Mouse (Mus musculus): ENCODE measurements around the gene Acad12. TPM values are rescaled to one million over a fixed set of nuclear protein-coding genes. Genes with fewer than 3 reads are reported as not detected.
"Not testable (repeated sequence)": the region's sequence is repeated elsewhere in the genome, so short reads cannot be mapped to it uniquely, and the experiment has no call there.

Gene Acad12
- polyA plus RNA-seq, 1 experiment from 2014 or later, result 1.6 TPM

- no peak overlapping the region for H3K9ac ChIP-seq
- no peak overlapping the region for H3K27ac ChIP-seq (replicated peaks)
Observed at GRCm38 (mm10) chr5:121649134-121649533, 30.4 kb upstream of the Acad12 start.

GRCm38 (mm10) chr5:121639601-121640000 lies 20.9 kb upstream of the Acad12 start:
- Histone ChIP-seq H3K4me2 (no peak overlapping the region), H3K4me1 (replicated peaks) (no peaks in the 10 kb centered on the region)
- no peak for ATAC-seq (ENCODE audit: low read depth)

More at GRCm38 (mm10) chr5:121649134-121649533, 30.4 kb upstream of the Acad12 start:
- no peak overlapping the region for H3K4me3 ChIP-seq
- no peak for ATAC-seq (ENCODE audit: low read depth)
- no peak overlapping the region for H3K4me2 ChIP-seq
- H3K27me3 ChIP-seq, result no peaks in the 10 kb centered on the region
- no peaks in the 10 kb centered on the region for H3K36me3 ChIP-seq
- no peaks in the 10 kb centered on the region for H3K4me1 ChIP-seq (replicated peaks)
- no peaks in the 10 kb centered on the region for H3K9me3 ChIP-seq
- 82% methylated on average over 7 of the region's 7 CpGs for WGBS

GRCm38 (mm10) chr5:121637296-121637695 lies 18.6 kb upstream of the Acad12 start:
- Histone ChIP-seq H3K9ac (no peak overlapping the region), H3K9me3 (no peaks in the 10 kb centered on the region), H3K4me2 (no peak overlapping the region), H3K4me1 (replicated peaks) (no peaks in the 10 kb centered on the region), H3K36me3 (no peaks in the 10 kb centered on the region), H3K4me3 (no peak overlapping the region), H3K27me3 (no peaks in the 10 kb centered on the region), H3K27ac (replicated peaks) (no peak overlapping the region)
- ATAC-seq (ENCODE audit: low read depth), result no peak
- 86% methylated on average over 6 of the region's 6 CpGs for WGBS

More at GRCm38 (mm10) chr5:121639601-121640000, 20.9 kb upstream of the Acad12 start:
- H3K9me3 ChIP-seq, result no peaks in the 10 kb centered on the region
- no peak overlapping the region for H3K4me3 ChIP-seq
- no peak overlapping the region for H3K27ac ChIP-seq (replicated peaks)
- H3K9ac ChIP-seq, result no peak overlapping the region
- H3K36me3 ChIP-seq, result no peaks in the 10 kb centered on the region
- WGBS, result 92% methylated on average over 9 of the region's 9 CpGs
- H3K27me3 ChIP-seq, result no peaks in the 10 kb centered on the region

GRCm38 (mm10) chr5:121634668-121635067 lies 15.9 kb upstream of the Acad12 start:
- 87% methylated on average over 5 of the region's 5 CpGs for WGBS
- no peaks in the 10 kb centered on the region for H3K27me3 ChIP-seq
- no peak overlapping the region for H3K4me3 ChIP-seq
- no peak overlapping the region for H3K27ac ChIP-seq (replicated peaks)
- H3K4me1 ChIP-seq (replicated peaks), result no peaks in the 10 kb centered on the region
- ATAC-seq (ENCODE audit: low read depth), result no peak
- H3K9me3 ChIP-seq, result no peaks in the 10 kb centered on the region
- no peak overlapping the region for H3K9ac ChIP-seq
- H3K36me3 ChIP-seq, result no peaks in the 10 kb centered on the region
- H3K4me2 ChIP-seq, result no peak overlapping the region

GRCm38 (mm10) chr5:121632804-121633203 lies 14.1 kb upstream of the Acad12 start:
- H3K4me3 ChIP-seq, result no peak overlapping the region
- H3K27me3 ChIP-seq, result no peaks in the 10 kb centered on the region
- H3K36me3 ChIP-seq, result no peaks in the 10 kb centered on the region
- no peak overlapping the region for H3K27ac ChIP-seq (replicated peaks)
- H3K4me2 ChIP-seq, result no peak overlapping the region
- no peaks in the 10 kb centered on the region for H3K4me1 ChIP-seq (replicated peaks)
- WGBS, result 47% methylated on average over 3 of the region's 3 CpGs
- H3K9me3 ChIP-seq, result no peaks in the 10 kb centered on the region
- ATAC-seq (ENCODE audit: low read depth), result no peak
- H3K9ac ChIP-seq, result no peak overlapping the region

GRCm38 (mm10) chr5:121631106-121631647 lies 12.4 kb upstream of the Acad12 start:
- H3K27me3 ChIP-seq; H3K4me1 ChIP-seq (replicated peaks); H3K27ac ChIP-seq (replicated peaks); H3K36me3 ChIP-seq; ATAC-seq (ENCODE audit: low read depth); H3K9ac ChIP-seq; H3K4me2 ChIP-seq; H3K4me3 ChIP-seq; H3K9me3 ChIP-seq: not testable (repeated sequence)
- 58% methylated on average over 8 of the region's 9 CpGs for WGBS

GRCm38 (mm10) chr5:121627871-121628270 lies 9.1 kb upstream of the Acad12 start:
- Histone ChIP-seq H3K4me3 (no peak overlapping the region), H3K27ac (replicated peaks) (no peak overlapping the region), H3K27me3 (no peaks in the 10 kb centered on the region), H3K4me1 (replicated peaks) (no peaks in the 10 kb centered on the region), H3K36me3 (no peaks in the 10 kb centered on the region), H3K9me3 (no peaks in the 10 kb centered on the region), H3K4me2 (no peak overlapping the region), H3K9ac (no peak overlapping the region)
- WGBS, result 0% methylated on average over 1 of the region's 1 CpGs
- no peak for ATAC-seq (ENCODE audit: low read depth)

GRCm38 (mm10) chr5:121623241-121623640 lies 4.5 kb upstream of the Acad12 start:
- Histone ChIP-seq H3K9me3 (no peaks in the 10 kb centered on the region), H3K27ac (replicated peaks) (no peak overlapping the region), H3K4me1 (replicated peaks) (peaks cover 14% of the 10 kb centered on the region), H3K4me3 (no peak overlapping the region), H3K27me3 (no peaks in the 10 kb centered on the region), H3K36me3 (no peaks in the 10 kb centered on the region), H3K9ac (no peak overlapping the region), H3K4me2 (no peak overlapping the region)
- ATAC-seq (ENCODE audit: low read depth), result no peak
- WGBS, result 82% methylated on average over 3 of the region's 3 CpGs

- H3K9me3 ChIP-seq, result no peaks in the 10 kb centered on the region
- no peak overlapping the region for H3K4me3 ChIP-seq
- no peak overlapping the region for H3K9ac ChIP-seq
- peaks cover 18% of the 10 kb centered on the region for H3K4me1 ChIP-seq (replicated peaks)
- no peak overlapping the region for H3K27ac ChIP-seq (replicated peaks)
- no peak for ATAC-seq (ENCODE audit: low read depth)
- no peaks in the 10 kb centered on the region for H3K27me3 ChIP-seq
- no peaks in the 10 kb centered on the region for H3K36me3 ChIP-seq
- 94% methylated on average over 5 of the region's 5 CpGs for WGBS
- H3K4me2 ChIP-seq, result no peak overlapping the region
Observed at GRCm38 (mm10) chr5:121621102-121621501, 2.4 kb upstream of the Acad12 start.

- WGBS, result 86% methylated on average over 3 of the region's 3 CpGs
- not testable (repeated sequence) for H3K4me2 ChIP-seq; H3K9me3 ChIP-seq; H3K27me3 ChIP-seq; H3K27ac ChIP-seq (replicated peaks); ATAC-seq (ENCODE audit: low read depth); H3K9ac ChIP-seq; H3K4me3 ChIP-seq; H3K36me3 ChIP-seq
- peaks cover 12% of the 10 kb centered on the region for H3K4me1 ChIP-seq (replicated peaks)
Observed at GRCm38 (mm10) chr5:121614921-121615320, 3.8 kb downstream of the Acad12 start.

- H3K4me2 ChIP-seq, result no peak overlapping the region
- ATAC-seq (ENCODE audit: low read depth), result no peak
- no peaks in the 10 kb centered on the region for H3K36me3 ChIP-seq
- H3K27ac ChIP-seq (replicated peaks), result no peak overlapping the region
- H3K27me3 ChIP-seq, result no peaks in the 10 kb centered on the region
- no peak overlapping the region for H3K4me3 ChIP-seq
- H3K9me3 ChIP-seq, result no peaks in the 10 kb centered on the region
- 75% methylated on average over 6 of the region's 6 CpGs for WGBS
- H3K4me1 ChIP-seq (replicated peaks), result no peaks in the 10 kb centered on the region
- no peak overlapping the region for H3K9ac ChIP-seq
Observed at GRCm38 (mm10) chr5:121612036-121612435, 6.7 kb downstream of the Acad12 start.

GRCm38 (mm10) chr5:121609556-121610135 lies 9.1 kb downstream of the Acad12 start:
- H3K27me3 ChIP-seq; ATAC-seq (ENCODE audit: low read depth); H3K36me3 ChIP-seq; H3K4me2 ChIP-seq; H3K4me1 ChIP-seq (replicated peaks); H3K4me3 ChIP-seq; H3K9me3 ChIP-seq; H3K27ac ChIP-seq (replicated peaks); H3K9ac ChIP-seq: not testable (repeated sequence)
- 42% methylated on average over 7 of the region's 8 CpGs for WGBS

- H3K4me1 ChIP-seq (replicated peaks), result 0 out of 2 replicates have a peak, but pooled peaks cover 4% of the 10 kb centered on the region
- no peak overlapping the region for H3K9ac ChIP-seq
- ATAC-seq (ENCODE audit: low read depth), result no peak
- no peaks in the 10 kb centered on the region for H3K36me3 ChIP-seq
- no peak overlapping the region for H3K4me2 ChIP-seq
- WGBS, result 0% methylated on average over 2 of the region's 2 CpGs
- H3K27ac ChIP-seq (replicated peaks), result no peak overlapping the region
- H3K9me3 ChIP-seq, result no peaks in the 10 kb centered on the region
- no peaks in the 10 kb centered on the region for H3K27me3 ChIP-seq
- no peak overlapping the region for H3K4me3 ChIP-seq
Observed at GRCm38 (mm10) chr5:121606151-121606550, 12.6 kb downstream of the Acad12 start.
